Mouse (Mus musculus) ovary, postnatal 10 days (tissue): ENCODE results near the gene Atat1.
A peak's percentile ranks its signal among the peaks of the same experiment; 100 is the strongest.

ENCODE experiments used
- DNase-seq: peaks from one replicate; pipeline ENCODE4 v3.0.0; 2022; ENCODE audit warnings: low spot score

Gene Atat1

DNA sequence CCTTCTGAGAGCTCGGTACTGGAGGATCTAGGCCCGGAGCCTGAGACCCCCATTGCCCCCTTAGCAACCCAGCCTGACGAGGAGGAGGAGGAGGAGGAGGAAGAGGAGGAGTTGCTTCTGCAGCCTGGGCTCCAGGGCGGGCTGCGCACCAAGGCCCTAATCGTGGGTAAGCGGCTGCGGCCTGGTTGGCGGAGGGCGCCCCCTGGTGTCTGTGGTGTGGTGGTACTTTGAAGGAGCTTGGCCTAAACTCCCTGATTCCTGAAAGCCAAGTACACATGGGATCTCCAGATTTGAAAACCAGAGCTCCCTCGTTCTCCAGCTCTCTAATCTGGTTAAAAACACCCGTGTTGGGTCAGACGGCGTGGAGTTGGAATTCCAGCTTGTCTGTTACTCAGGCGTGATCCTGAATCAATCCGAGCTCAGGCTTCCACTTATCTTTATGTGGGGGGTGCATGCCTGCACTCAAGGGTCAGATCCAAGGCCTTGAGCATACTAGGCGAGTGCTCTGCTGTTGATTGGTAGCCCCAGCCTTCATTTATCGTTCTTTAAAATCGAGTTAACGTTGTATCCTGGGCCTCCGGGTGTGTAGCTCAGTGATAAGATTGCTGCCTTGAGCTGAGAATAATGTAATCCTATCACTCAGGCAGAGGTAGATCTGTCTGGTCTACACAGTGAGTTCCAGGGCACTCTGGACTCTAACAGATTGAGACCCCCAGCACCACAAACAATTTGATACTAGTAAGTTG, 35.9 kb downstream of the Atat1 start:
- DNase-seq = peak; percentile 78

- no peak for DNase-seq
Measured at GRCm38 (mm10) chr17:35870884-35871696, 38.8 kb downstream of the Atat1 start.

DNA sequence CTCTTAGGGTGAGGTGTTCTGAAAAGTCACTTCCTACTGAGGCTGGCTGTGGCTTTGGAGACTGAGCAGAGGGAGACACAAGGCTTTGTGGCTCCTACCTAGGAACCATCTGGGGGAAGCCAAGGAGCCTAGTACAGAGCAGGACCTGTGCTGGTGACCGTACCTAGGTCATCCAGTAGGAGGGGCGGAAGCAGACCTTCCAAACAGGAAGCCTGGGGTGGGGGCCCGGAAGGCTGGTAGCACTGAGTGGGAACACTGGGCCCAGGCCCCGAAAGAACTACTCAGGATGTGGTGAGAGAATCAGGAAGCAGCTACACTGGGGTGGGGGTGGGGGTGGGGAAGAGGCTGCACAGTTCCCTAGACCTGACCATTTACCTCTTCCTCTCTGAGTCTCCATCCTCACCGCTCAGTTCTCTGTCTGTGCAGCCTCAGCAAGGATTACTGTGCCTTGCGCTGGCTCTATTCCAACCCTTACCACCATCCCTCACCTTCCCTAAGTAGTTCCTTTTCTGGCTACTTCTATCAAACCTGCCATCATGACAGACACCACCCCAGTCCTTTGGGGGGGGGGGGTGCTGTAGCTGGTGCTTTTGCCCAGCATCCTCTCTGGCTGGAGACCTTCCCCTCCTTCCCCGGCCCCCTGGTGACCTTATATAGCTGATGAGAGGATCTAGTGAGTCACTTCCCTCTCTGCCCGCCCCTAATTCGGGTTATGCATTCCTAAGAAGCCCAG, 39.6 kb downstream of the Atat1 start:
- no peak for DNase-seq

GRCm38 (mm10) chr17:35869346-35870067, 40.4 kb downstream of the Atat1 start:
- DNase-seq = no peak

GRCm38 (mm10) chr17:35868961-35869345, 40.9 kb downstream of the Atat1 start:
- no peak for DNase-seq

DNA sequence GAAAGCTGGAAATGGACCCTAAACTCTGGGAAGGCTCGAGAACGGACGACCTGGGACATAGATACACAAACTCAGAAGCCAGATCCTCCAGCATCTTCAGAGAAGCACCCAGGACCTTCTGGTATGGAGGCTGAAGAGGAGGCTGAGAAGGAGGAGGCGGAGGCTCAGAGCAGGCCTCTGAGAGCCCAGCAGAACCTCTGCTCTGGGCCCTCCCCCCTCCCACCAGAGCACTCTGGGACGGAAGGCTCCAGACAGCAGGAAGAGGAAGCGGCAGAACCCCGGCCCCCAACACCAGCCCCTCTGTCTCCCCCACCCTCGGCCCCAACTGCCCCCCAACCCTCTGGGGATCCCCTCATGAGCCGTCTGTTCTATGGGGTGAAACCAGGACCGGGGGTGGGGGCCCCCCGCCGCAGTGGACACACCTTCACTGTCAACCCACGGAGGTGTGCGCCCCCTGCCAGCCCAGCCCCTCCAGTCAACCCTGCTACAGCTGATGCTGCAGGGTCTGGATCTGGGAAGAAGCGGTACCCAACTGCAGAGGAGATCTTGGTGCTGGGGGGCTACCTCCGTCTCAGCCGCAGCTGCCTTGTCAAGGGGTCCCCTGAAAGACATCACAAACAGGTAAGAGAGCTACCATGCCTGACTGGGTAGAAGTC, 41.6 kb downstream of the Atat1 start:
- DNase-seq = no peak

DNA sequence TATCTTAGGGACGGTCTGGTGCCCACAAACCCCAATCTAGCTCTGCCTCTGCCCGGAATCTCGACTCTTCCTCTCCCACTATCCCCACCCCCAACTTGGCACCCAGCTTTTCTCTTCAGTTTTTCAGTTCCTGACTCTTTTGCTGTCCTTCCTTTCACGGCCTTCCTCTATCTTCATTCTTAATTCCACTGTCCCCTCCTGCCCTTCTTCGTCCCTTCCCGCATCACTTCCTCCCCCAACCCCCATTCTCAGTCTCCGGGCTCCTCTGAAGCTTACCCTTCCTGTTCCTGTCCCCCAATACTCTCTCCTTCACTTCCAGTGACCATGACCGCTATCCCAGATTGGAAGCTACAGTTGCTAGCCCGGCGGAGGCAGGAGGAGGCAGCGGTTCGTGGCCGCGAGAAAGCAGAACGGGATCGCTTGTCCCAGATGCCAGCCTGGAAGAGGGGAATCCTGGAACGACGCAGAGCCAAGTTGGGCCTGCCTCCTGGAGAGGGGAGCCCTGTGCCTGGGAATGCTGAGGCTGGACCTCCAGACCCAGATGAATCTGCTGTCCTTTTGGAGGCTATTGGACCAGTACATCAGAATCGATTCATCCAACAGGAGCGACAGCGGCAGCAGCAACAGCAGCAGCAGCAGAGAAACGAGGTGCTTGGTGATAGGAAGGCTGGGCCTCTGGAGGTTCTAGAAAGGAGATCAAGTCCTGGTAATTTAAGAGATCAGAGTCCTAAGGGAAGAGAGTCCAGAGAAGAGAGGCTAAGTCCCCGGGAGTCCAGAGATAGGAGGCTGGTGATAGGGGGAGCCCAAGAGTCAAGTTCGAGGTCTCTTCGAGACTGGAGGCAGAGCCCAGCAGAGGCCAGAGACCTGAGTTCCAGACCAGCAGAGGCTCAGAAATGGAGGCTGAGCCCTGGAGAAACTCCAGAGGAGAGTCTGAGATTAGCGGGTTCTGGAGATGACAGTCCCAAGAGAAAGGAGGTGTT, 42.7 kb downstream of the Atat1 start:
- DNase-seq = no peak

GRCm38 (mm10) chr17:35866281-35866831, 43.5 kb downstream of the Atat1 start:
- DNase-seq = peak; percentile 62

GRCm38 (mm10) chr17:35865481-35866280, 44.2 kb downstream of the Atat1 start, which contains the start of gene Ppp1r18:
Gene Ppp1r18 (plus strand): TSS chr17:35865593.
- peak; percentile 57 for DNase-seq

- DNase-seq = no peak
Measured at GRCm38 (mm10) chr17:35864832-35865353, 45.0 kb downstream of the Atat1 start.

DNA sequence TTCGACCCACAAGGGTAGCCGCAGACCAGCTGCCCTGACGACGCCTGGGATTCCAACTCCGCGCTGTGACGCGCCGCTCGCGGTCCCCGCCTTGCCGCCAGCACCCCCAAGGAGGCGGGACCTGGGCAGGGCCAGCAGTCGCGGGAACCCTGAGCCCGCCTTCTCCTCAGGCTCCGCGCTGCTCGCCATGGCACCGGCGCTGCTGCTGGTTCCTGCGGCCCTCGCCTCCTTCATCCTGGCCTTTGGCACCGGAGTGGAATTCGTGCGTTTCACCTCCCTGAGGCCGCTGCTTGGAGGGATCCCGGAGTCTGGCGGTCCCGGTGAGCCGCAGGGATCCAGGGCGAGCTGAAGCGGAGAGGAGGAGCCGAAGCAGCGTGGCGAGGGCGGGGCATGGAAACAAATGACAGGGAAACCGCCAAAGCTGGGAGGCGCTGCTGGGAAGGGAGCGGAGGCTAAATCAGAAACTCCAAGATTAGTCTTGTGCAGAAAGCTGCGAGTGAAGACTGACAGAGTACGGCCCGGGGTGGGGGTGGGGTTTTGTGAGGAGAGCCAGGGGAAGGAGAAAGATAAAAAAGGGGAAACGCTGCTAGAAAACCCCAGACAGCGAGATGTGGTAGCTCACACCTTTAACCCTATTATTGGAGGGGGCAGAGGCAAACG, 48.5 kb downstream of the Atat1 start, which contains the start of gene Nrm:
TSS of gene Nrm (plus strand) at position 121 of the 660 bp plus-strand sequence.
- peak; percentile 88 for DNase-seq

DNA sequence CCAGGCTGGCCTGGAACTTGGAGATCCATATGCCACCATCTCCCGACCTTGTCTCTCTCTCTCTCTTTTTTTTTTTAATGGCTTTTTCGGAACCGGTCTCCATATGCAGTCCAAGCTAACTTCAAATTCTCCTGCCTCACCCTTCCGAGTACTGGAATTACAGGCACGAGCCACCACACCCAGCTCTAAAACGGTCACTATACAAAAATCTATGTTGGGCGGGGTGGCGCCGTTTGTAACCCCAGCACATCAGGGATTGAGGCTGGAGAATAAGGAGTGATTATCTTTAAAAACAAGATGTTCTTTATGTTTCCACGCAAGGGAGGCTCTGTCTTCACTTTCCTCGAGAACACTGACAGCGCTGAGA, 49.1 kb downstream of the Atat1 start:
- no peak for DNase-seq

DNA sequence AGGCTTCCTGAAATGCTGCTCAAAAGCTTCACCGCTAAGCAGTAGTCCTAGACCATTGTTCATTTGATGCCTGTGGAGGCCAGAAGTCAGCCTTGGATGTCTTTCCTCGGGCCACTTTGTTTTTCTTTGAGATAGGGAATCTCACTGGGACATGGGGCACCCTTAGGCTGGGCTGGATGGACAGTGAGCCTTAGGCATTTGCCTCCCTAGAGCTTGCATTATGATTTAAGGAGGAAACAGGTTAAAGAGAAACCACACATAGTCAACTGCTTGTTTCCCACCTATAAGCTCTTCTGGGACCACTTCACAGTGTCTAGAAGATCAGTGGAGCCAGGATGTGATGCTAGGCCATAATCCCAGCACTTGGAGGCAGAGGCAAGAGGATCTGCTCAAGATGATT, 50.0 kb downstream of the Atat1 start:
- DNase-seq = no peak

GRCm38 (mm10) chr17:35859371-35859770, 50.5 kb downstream of the Atat1 start:
- no peak for DNase-seq

DNA sequence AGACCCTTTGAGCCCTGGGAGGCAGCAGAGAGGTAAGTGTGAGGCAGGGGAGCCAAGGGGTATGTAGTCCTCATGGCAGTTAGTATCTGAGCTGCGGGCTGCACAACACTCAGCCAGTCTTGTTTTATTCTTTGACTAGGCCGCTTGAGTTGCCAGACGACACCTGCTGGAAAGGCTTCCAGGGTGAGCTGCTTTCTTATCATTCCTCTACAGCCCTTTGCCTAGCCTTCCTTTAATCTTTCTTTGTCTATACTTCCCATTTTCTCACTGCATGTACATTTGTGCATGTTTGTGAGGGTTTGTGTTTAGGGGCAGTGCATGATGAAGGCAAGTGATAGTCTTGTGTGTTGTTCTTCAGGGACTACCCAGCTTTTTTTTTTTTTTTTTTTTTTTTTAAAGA, 58.9 kb downstream of the Atat1 start:
- DNase-seq = no peak

DNA sequence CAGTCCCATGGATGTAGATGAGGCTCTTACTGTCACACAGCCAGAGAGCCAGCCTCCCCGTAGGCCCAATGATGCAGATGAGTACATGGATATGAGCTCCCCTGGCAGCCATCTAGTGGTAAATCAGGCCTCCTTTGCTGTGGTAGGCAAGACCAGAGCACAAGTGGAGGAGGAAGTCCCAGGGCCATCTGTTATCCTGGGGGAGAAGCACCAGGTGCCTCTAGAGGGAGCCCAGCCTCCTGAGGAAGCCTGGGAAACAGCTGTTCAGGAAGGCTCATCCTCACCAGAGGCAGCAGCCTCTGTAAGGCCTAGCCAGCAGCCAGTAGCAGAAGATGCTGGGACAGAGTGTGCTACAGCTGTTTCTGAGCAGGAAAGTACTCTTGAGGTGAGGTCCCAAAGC, 61.8 kb downstream of the Atat1 start:
- no peak for DNase-seq
